Mouse (Mus musculus): ENCODE results near the gene Fam222b.

DNA sequence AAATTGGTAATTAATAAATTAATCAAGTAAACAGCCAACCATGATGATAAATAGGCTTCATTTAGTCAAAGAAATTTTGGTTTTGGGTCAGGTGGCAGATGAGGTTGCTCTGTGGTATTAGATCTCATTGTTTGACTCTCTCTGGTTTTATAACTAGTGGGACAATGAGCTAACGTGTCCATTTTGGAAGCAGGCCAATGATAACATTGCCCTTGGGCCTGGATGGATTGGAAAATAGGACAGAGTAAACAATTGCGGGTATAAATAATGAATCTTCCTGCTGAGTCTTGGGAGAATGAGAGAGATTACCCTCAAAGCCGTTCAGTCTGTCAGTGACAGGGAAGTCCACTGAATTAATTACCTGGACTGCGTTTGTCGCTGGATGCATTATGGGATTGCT, 26.7 kb downstream of the Fam222b start:
- TF ChIP-seq CTCF (IDR thresholded peaks at IDR 0.05; ENCODE audit: low read depth), result no peak
- TF ChIP-seq EP300 (IDR thresholded peaks at IDR 0.05; ENCODE audit: low read depth), result no peak

All from liver, postnatal 0 days (tissue).